Mouse (Mus musculus) megakaryocyte-erythroid progenitor cell, adult 5-6 weeks (primary cell): Measurements from ENCODE around the gene Polr2l. TPM values are rescaled to one million over a fixed set of nuclear protein-coding genes. Genes with fewer than 3 reads are reported as not detected.

Experiments used
- ATAC-seq: replicated peaks from 2 replicates; pipeline ENCODE4 v1.8.0; 2016; ENCODE audit warnings: mild to moderate bottlenecking, inconsistent platforms; ENCODE audit not compliant: severe bottlenecking, poor library complexity, low FRiP score, low TSS enrichment
- total RNA-seq, 2 experiments: library from RNA; stranded (forward) in 1 of 2; stranded (reverse) in 1 of 2; fragments of 200-1000, 215-1000 nt in 1 of 2; fragments of >200 nt in 1 of 2; fragmentation: Nextera tagmentation in 1 of 2; gene quantifications; 2 replicates each; pipeline ENCODE4 v1.2.3; 2014 to 2017

Polr2l gene
- total RNA-seq, 2 experiments from 2014 or later = 53.3 to 77.2 TPM

- ATAC-seq = no peak
These were observed 4.9 kb downstream of the Polr2l start for GRCm38 (mm10) chr7:141469901-141470636.

- ATAC-seq = no peak
These were observed 5.6 kb downstream of the Polr2l start for GRCm38 (mm10) chr7:141469352-141469751.

- peak; percentile 73 for ATAC-seq
These were observed 6.3 kb downstream of the Polr2l start for GRCm38 (mm10) chr7:141468522-141469211.

- ATAC-seq = no peak
These were observed 6.8 kb downstream of the Polr2l start for GRCm38 (mm10) chr7:141468164-141468521.

- ATAC-seq = peak; percentile 53
These were observed 7.5 kb downstream of the Polr2l start, which contains the start of gene Cd151 for GRCm38 (mm10) chr7:141467230-141468030. Cd151 (plus strand) TSS chr7:141467392.

- no peak for ATAC-seq
These were observed 8.3 kb downstream of the Polr2l start for GRCm38 (mm10) chr7:141466607-141467148.

GRCm38 (mm10) chr7:141466045-141466394 is 8.9 kb downstream of the Polr2l start:
- ATAC-seq = no peak

- ATAC-seq = no peak
These were observed 9.4 kb downstream of the Polr2l start for GRCm38 (mm10) chr7:141465388-141466044.

- ATAC-seq = no peak
These were observed 10.2 kb downstream of the Polr2l start for GRCm38 (mm10) chr7:141464603-141465201.

- ATAC-seq = no peak
These were observed 10.9 kb downstream of the Polr2l start for GRCm38 (mm10) chr7:141463824-141464602.

GRCm38 (mm10) chr7:141462333-141462821 is 12.6 kb downstream of the Polr2l start:
- ATAC-seq = no peak

- ATAC-seq = no peak
These were observed 13.2 kb downstream of the Polr2l start for GRCm38 (mm10) chr7:141461521-141462332.

GRCm38 (mm10) chr7:141460391-141461113 is 14.4 kb downstream of the Polr2l start, which contains the start of gene Cracr2b:
Cracr2b (plus strand) TSS chr7:141461094.
- ATAC-seq = no peak

GRCm38 (mm10) chr7:141460001-141460390 is 14.9 kb downstream of the Polr2l start:
- no peak for ATAC-seq

- ATAC-seq = no peak
These were observed 15.6 kb downstream of the Polr2l start for GRCm38 (mm10) chr7:141459301-141459711.

GRCm38 (mm10) chr7:141458661-141459060 is 16.3 kb downstream of the Polr2l start:
- ATAC-seq = no peak
